Mouse (Mus musculus) heart, embryonic 10.5 days (tissue): ENCODE data around the gene Fam240a. TPM values are rescaled to one million over a fixed set of nuclear protein-coding genes. Genes with fewer than 3 reads are reported as not detected.
A peak's percentile ranks its signal among the peaks of the same experiment; 100 is the strongest.

Experiments used
- DNase-seq: peaks from one replicate; pipeline ENCODE4 v3.0.0-alpha.2; 2017; ENCODE audit warnings: low spot score
- H3K27ac ChIP-seq: fragments of 300-500 bp; sonication (generic); 2 replicates; pipeline ENCODE4 v1.5.1; 2016; ENCODE audit warnings: mild to moderate bottlenecking
- H3K27me3 ChIP-seq: fragments of 300-500 bp; sonication (generic); 2 replicates; pipeline ENCODE4 v1.6.1; 2016; ENCODE audit warnings: mild to moderate bottlenecking; ENCODE audit not compliant: poor library complexity, insufficient read depth, severe bottlenecking
- H3K36me3 ChIP-seq: fragments of 300-500 bp; sonication (generic); 2 replicates; pipeline ENCODE4 v1.6.1; 2016; ENCODE audit warnings: mild to moderate bottlenecking, moderate library complexity
- H3K4me1 ChIP-seq: fragments of 300-500 bp; sonication (generic); 2 replicates; pipeline ENCODE4 v1.6.1; 2016; ENCODE audit warnings: mild to moderate bottlenecking
- H3K4me3 ChIP-seq: fragments of 300-500 bp; sonication (generic); 2 replicates; pipeline ENCODE4 v1.5.1; 2016; ENCODE audit warnings: mild to moderate bottlenecking, moderate library complexity
- H3K9me3 ChIP-seq: fragments of 300-500 bp; sonication (generic); 2 replicates; pipeline ENCODE4 v1.6.1; 2016; ENCODE audit warnings: mild to moderate bottlenecking, moderate library complexity
- WGBS: fragments of 180-500 bp; shearing (Covaris S2); methylation state at CpG from one replicate; pipeline ENCODE4 v1.1.7; 2016; 5-methylcytosine and 5-hydroxymethylcytosine counted together
- microRNA-seq: library from miRNA; unstranded; fragments of <30 nt; microRNA quantifications from one replicate; pipeline ENCODE4, GENCODE M21; 2017
- polyA plus RNA-seq: library from polyadenylated mRNA; unstranded; fragments of >200 nt; fragmentation: Nextera tagmentation; extraction: Ambion mirVana; gene quantifications from 2 replicates; pipeline ENCODE4 v1.2.1, GENCODE M21; 2016

The Fam240a gene
- polyA plus RNA-seq, 1 experiment from 2014 or later: not detected

GRCm38 (mm10) chr9:110880772-110881171 is 35.9 kb downstream of the Fam240a start:
- WGBS: 64% methylated on average over 4 of the region's 4 CpGs
- no peak for DNase-seq
- peaks cover 66% of the 10 kb centered on the region for H3K27me3 ChIP-seq
- peaks cover 18% of the 10 kb centered on the region for H3K4me1 ChIP-seq
- peak overlapping the region; percentile 73 for H3K4me3 ChIP-seq
- H3K9me3 ChIP-seq: no peaks in the 10 kb centered on the region
- peak overlapping the region; percentile 77 for H3K27ac ChIP-seq
- H3K36me3 ChIP-seq: no peaks in the 10 kb centered on the region

GRCm38 (mm10) chr9:110879998-110880561 is 36.6 kb downstream of the Fam240a start, which contains the start of gene Tmie:
Tmie (minus strand) TSS chr9:110880113.
- peak within 1 kb of the TSS; percentile 77 for H3K27ac ChIP-seq
- no peak for DNase-seq
- WGBS: under 1% methylated on average over 57 of the region's 57 CpGs
- peaks cover 23% of the 10 kb centered on the region for H3K4me1 ChIP-seq
- no peaks in the 10 kb centered on the region for H3K9me3 ChIP-seq
- peaks cover 68% of the 10 kb centered on the region for H3K27me3 ChIP-seq
- H3K4me3 ChIP-seq: peak within 1 kb of the TSS; percentile 73
- H3K36me3 ChIP-seq: no peaks in the 10 kb centered on the region

GRCm38 (mm10) chr9:110879191-110879920 is 37.3 kb downstream of the Fam240a start, which contains the start of gene Als2cl:
Als2cl (plus strand) TSS chr9:110879870.
- peak within 1 kb of the TSS; percentile 77 for H3K27ac ChIP-seq
- peaks cover 68% of the 10 kb centered on the region for H3K27me3 ChIP-seq

GRCm38 (mm10) chr9:110877888-110878287 is 38.8 kb downstream of the Fam240a start:
- H3K9me3 ChIP-seq: no peaks in the 10 kb centered on the region
- peaks cover 81% of the 10 kb centered on the region for H3K27me3 ChIP-seq
- 75% methylated on average over 5 of the region's 5 CpGs for WGBS
- H3K4me1 ChIP-seq: peaks cover 40% of the 10 kb centered on the region
- H3K36me3 ChIP-seq: no peaks in the 10 kb centered on the region
- no peak for DNase-seq
- no peak overlapping the region for H3K4me3 ChIP-seq
- no peak overlapping the region for H3K27ac ChIP-seq

More at GRCm38 (mm10) chr9:110879191-110879920, 37.3 kb downstream of the Fam240a start, which contains the start of gene Als2cl:
- no peaks in the 10 kb centered on the region for H3K36me3 ChIP-seq
- peaks cover 30% of the 10 kb centered on the region for H3K4me1 ChIP-seq
- peak within 1 kb of the TSS; percentile 73 for H3K4me3 ChIP-seq
- H3K9me3 ChIP-seq: no peaks in the 10 kb centered on the region
- WGBS: 13% methylated on average over 12 of the region's 12 CpGs
- DNase-seq: no peak

GRCm38 (mm10) chr9:110877353-110877752 is 39.3 kb downstream of the Fam240a start:
- Histone ChIP-seq H3K36me3 (no peaks in the 10 kb centered on the region), H3K4me3 (no peak overlapping the region), H3K9me3 (no peaks in the 10 kb centered on the region), H3K27me3 (peaks cover 84% of the 10 kb centered on the region), H3K27ac (no peak overlapping the region), H3K4me1 (peaks cover 40% of the 10 kb centered on the region)
- DNase-seq: no peak
- 85% methylated on average over 1 of the region's 1 CpGs for WGBS

- no peak for DNase-seq
- Histone ChIP-seq H3K4me3 (no peak overlapping the region), H3K27ac (no peak overlapping the region), H3K36me3 (no peaks in the 10 kb centered on the region), H3K27me3 (peaks cover 76% of the 10 kb centered on the region), H3K4me1 (peaks cover 32% of the 10 kb centered on the region), H3K9me3 (no peaks in the 10 kb centered on the region)
- 36% methylated on average over 4 of the region's 6 CpGs for WGBS
These were observed 41.4 kb downstream of the Fam240a start for GRCm38 (mm10) chr9:110875288-110875695.

- Histone ChIP-seq H3K4me3 (no peak overlapping the region), H3K27ac (no peak overlapping the region), H3K36me3 (no peaks in the 10 kb centered on the region), H3K4me1 (peaks cover 26% of the 10 kb centered on the region), H3K9me3 (no peaks in the 10 kb centered on the region), H3K27me3 (peaks cover 74% of the 10 kb centered on the region)
- 18% methylated on average over 3 of the region's 3 CpGs for WGBS
- DNase-seq: no peak
These were observed 41.9 kb downstream of the Fam240a start for GRCm38 (mm10) chr9:110874660-110875191.

GRCm38 (mm10) chr9:110873681-110874659 is 42.7 kb downstream of the Fam240a start:
- Histone ChIP-seq H3K4me3 (peak overlapping the region; percentile 50), H3K27me3 (peaks cover 71% of the 10 kb centered on the region), H3K36me3 (no peaks in the 10 kb centered on the region), H3K4me1 (peaks cover 21% of the 10 kb centered on the region), H3K27ac (peak overlapping the region; percentile 2; the same call in 1 of the 2 replicates), H3K9me3 (no peaks in the 10 kb centered on the region)
- no peak for DNase-seq
- WGBS: 12% methylated on average over 40 of the region's 40 CpGs

- no peaks in the 10 kb centered on the region for H3K9me3 ChIP-seq
- 16% methylated on average over 7 of the region's 7 CpGs for WGBS
- no peaks in the 10 kb centered on the region for H3K36me3 ChIP-seq
- no peak for DNase-seq
- H3K27me3 ChIP-seq: peaks cover 64% of the 10 kb centered on the region
- H3K4me3 ChIP-seq: no peak overlapping the region
- peaks cover 27% of the 10 kb centered on the region for H3K4me1 ChIP-seq
- no peak overlapping the region for H3K27ac ChIP-seq
These were observed 45.6 kb downstream of the Fam240a start for GRCm38 (mm10) chr9:110871030-110871429.

Small RNAs within 50 kb of the gene (microRNA-seq; reads per million reads assigned to microRNA genes)
- gene Gm24269: not detected

Other genes with a start within 250 kb of the Fam240a start
- gene Myl3, start 175.0 kb downstream of the Fam240a start, polyA plus RNA-seq: 1,835 and 3,713 TPM in 2 replicates
- 41.3 and 49.7 TPM in 2 replicates for gene Pth1r, start 169.7 kb downstream of the Fam240a start, polyA plus RNA-seq
- not detected in 2 replicates for gene Prss42, start 118.7 kb downstream of the Fam240a start, polyA plus RNA-seq
- 0.32 TPM in 1 of 2 replicates, not detected in the other for gene Prss44, start 102.9 kb downstream of the Fam240a start, polyA plus RNA-seq
- gene Prss43, start 90.2 kb downstream of the Fam240a start, polyA plus RNA-seq: not detected in 2 replicates
- 0.10 TPM in 1 of 2 replicates, not detected in the other for gene Prss45, start 82.3 kb downstream of the Fam240a start, polyA plus RNA-seq
- gene Prss46, start 72.4 kb downstream of the Fam240a start, polyA plus RNA-seq: not detected in 2 replicates
- 0.43 and 0.45 TPM in 2 replicates for gene Prss50, start 58.9 kb downstream of the Fam240a start, polyA plus RNA-seq
- gene Als2cl, start 37.0 kb downstream of the Fam240a start, polyA plus RNA-seq: 0.91 and 1.6 TPM in 2 replicates
- gene Tmie, start 36.7 kb downstream of the Fam240a start, polyA plus RNA-seq: 0.17 and 0.68 TPM in 2 replicates
- gene Tdgf1, start 29.3 kb upstream of the Fam240a start, polyA plus RNA-seq: 0.51 and 1.3 TPM in 2 replicates
- 0.68 and 1.3 TPM in 2 replicates for gene Lrrc2, start 34.7 kb upstream of the Fam240a start, polyA plus RNA-seq
- gene Rtp3, start 73.7 kb upstream of the Fam240a start, polyA plus RNA-seq: 0.15 TPM in 1 of 2 replicates, not detected in the other
- gene Ltf, start 102.4 kb upstream of the Fam240a start, polyA plus RNA-seq: 0.40 TPM in 1 of 2 replicates, not detected in the other
- gene Ccrl2, start 140.7 kb upstream of the Fam240a start, polyA plus RNA-seq: 2.6 and 3.0 TPM in 2 replicates
- gene Lrrfip2, start 200.7 kb upstream of the Fam240a start, polyA plus RNA-seq: 50.9 and 51.3 TPM in 2 replicates